Mouse (Mus musculus) hindbrain, embryonic 12.5 days (tissue): ENCODE measurements at regions not wholly inside any gene's neighbourhood (a gene's known extent, or its start where the extent isn't known, plus 50 kb on each side); places are given as distances from the start of the nearest gene placed in this dataset.

Experiments
- ATAC-seq: fragments of 200-750 bp; cut with Nextera tagmentation; 2 replicates; pipeline ENCODE4 v1.8.0; 2017; ENCODE audit warnings: moderate TSS enrichment; ENCODE audit not compliant: low FRiP score
- H3K27ac ChIP-seq: fragments of 300-500 bp; sonication (generic); 2 replicates; pipeline ENCODE4 v1.5.1; 2016; ENCODE audit warnings: mild to moderate bottlenecking
- H3K27me3 ChIP-seq: fragments of 300-500 bp; sonication (generic); 2 replicates; pipeline ENCODE4 v1.6.1; 2016; ENCODE audit warnings: mild to moderate bottlenecking
- H3K36me3 ChIP-seq: fragments of 300-500 bp; sonication (generic); 2 replicates; pipeline ENCODE4 v1.6.1; 2016; ENCODE audit warnings: mild to moderate bottlenecking
- H3K4me1 ChIP-seq: fragments of 300-500 bp; sonication (generic); 2 replicates; pipeline ENCODE4 v1.6.1; 2016
- H3K4me2 ChIP-seq: fragments of 300-500 bp; sonication (generic); replicated peaks from 2 replicates; pipeline ENCODE4 v1.6.1; 2016; ENCODE audit warnings: mild to moderate bottlenecking
- H3K4me3 ChIP-seq: fragments of 300-500 bp; sonication (generic); 2 replicates; pipeline ENCODE4 v1.5.1; 2016; ENCODE audit warnings: mild to moderate bottlenecking
- H3K9ac ChIP-seq: fragments of 300-500 bp; sonication (generic); 2 replicates; pipeline ENCODE4 v1.6.1; 2016; ENCODE audit warnings: mild to moderate bottlenecking, moderate library complexity
- H3K9me3 ChIP-seq: fragments of 300-500 bp; sonication (generic); replicated peaks from 2 replicates; pipeline ENCODE4 v1.6.1; 2016; ENCODE audit warnings: mild to moderate bottlenecking
- WGBS: fragments of 180-500 bp; shearing (Covaris S2); methylation state at CpG from one replicate; pipeline ENCODE4 v1.1.7; 2016; 5-methylcytosine and 5-hydroxymethylcytosine counted together

DNA sequence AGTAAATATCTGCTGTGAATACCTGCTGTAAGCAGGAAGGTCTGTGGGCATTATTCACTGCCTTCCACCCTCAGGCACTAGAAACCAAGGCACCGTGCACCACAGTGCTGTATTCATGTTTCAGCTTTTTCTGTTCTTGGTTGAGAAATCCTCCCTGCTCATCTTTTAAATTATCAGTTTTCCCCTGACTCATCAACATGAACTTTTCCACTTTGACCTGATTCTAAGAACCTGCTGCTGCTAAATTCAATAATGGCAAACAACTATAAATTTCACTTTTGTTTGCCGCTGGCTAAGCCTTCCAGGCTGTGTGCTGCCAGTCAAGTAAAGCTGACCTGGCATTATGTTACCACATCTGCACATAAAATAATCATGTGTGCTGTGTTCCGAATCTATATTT is 126.1 kb upstream of the Gpc5 start:
- Histone ChIP-seq H3K4me1 (0 out of 2 replicates have a peak, but pooled peaks cover 3% of the 10 kb centered on the region), H3K4me3 (no peak overlapping the region), H3K27me3 (no peaks in the 10 kb centered on the region), H3K36me3 (no peaks in the 10 kb centered on the region), H3K27ac (no peak overlapping the region), H3K4me2 (no peak overlapping the region), H3K9me3 (no peaks in the 10 kb centered on the region), H3K9ac (no peak overlapping the region)
- ATAC-seq: no peak
- 74% methylated on average over 3 of the region's 3 CpGs for WGBS

- Histone ChIP-seq H3K9me3 (no peaks in the 10 kb centered on the region), H3K4me3 (no peak overlapping the region), H3K9ac (no peak overlapping the region), H3K27me3 (no peaks in the 10 kb centered on the region), H3K27ac (no peak overlapping the region), H3K4me1 (0 out of 2 replicates have a peak, but pooled peaks cover 3% of the 10 kb centered on the region), H3K4me2 (no peak overlapping the region), H3K36me3 (no peaks in the 10 kb centered on the region)
- WGBS: 94% methylated on average over 3 of the region's 3 CpGs
- no peak for ATAC-seq
These were observed 123.0 kb upstream of the Gpc5 start for GRCm38 (mm10) chr14:114969020-114969419.

DNA sequence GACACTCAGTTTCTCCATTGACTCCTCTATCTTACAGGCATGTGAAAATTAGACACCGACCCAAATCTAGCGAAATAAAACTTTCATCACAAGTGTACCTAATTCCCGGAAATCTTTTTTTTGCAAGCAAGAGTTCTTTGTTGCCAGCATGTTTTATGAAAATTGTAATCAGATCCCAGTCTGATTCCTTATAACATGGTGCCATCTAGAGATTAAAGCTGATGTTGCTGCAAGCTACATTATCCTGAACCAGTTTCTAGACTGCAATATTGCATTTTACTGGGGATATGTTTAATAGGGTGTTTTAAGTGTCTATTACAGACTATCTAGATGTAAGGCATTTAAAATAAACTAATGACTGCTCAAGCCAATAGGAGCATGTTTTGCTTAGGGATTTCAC is 110.9 kb upstream of the Gpc5 start:
- WGBS: 76% methylated on average over 3 of the region's 3 CpGs
- H3K4me2 ChIP-seq: no peak overlapping the region
- no peaks in the 10 kb centered on the region for H3K27me3 ChIP-seq
- no peaks in the 10 kb centered on the region for H3K36me3 ChIP-seq
- H3K9ac ChIP-seq: no peak overlapping the region
- ATAC-seq: no peak
- no peak overlapping the region for H3K4me3 ChIP-seq
- H3K9me3 ChIP-seq: no peaks in the 10 kb centered on the region
- no peaks in the 10 kb centered on the region for H3K4me1 ChIP-seq
- H3K27ac ChIP-seq: no peak overlapping the region

DNA sequence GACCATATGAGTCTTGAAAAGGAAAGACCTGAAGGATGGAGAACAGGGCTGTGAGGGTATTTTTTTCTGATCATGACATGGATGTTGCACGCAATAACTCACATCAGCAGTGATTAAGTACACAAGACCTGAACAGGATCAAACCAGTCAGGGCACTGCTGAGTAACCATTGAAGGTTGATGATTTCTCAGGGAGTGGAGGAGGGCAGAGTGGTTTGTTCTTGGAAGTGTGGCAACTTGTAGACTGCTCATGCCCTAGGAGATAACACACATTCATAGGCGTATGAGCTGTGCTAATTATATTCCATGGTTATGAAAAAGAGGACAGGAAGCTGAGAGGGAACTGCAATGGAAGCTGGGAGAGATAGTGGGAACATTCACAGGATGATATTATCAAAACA is 88.8 kb upstream of the Gpc5 start:
- Histone ChIP-seq H3K27me3 (no peaks in the 10 kb centered on the region), H3K4me3 (no peak overlapping the region), H3K36me3 (no peaks in the 10 kb centered on the region), H3K27ac (no peak overlapping the region), H3K4me1 (no peaks in the 10 kb centered on the region), H3K4me2 (no peak overlapping the region), H3K9me3 (no peaks in the 10 kb centered on the region), H3K9ac (no peak overlapping the region)
- ATAC-seq: no peak
- WGBS: 91% methylated on average over 2 of the region's 2 CpGs

DNA sequence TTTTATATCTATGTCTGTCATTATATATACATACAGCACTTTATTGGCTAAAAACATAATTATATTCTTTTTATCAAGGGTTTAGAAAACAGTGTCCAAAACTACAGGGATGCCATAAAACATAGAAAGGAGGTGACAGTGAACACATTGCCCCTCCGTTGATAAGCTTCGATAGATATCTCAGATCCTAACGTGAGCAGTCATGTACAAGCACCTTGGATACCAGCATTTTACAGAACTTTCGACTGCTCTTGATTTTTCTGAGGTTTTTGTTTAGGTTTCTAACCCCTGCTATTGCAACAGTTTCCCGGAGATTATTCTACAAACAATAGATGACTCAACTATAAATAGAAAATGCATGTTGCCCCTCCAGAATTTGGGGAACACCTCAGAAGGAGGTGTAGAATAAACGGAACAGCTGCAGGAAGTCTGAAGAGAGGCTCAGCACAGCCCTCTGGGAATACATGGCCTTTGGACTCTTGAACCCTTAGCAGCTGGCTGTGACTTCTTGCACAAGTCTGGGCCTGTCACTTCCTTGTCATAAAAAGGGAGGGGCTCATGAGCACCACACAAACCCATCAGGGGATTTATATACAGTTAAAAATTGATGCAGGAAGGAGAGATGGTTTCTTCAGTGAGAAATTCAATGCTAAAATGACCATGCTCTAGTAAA is 87.1 kb upstream of the Gpc5 start:
- H3K4me2 ChIP-seq: no peak overlapping the region
- ATAC-seq: no peak
- 76% methylated on average over 6 of the region's 6 CpGs for WGBS

DNA sequence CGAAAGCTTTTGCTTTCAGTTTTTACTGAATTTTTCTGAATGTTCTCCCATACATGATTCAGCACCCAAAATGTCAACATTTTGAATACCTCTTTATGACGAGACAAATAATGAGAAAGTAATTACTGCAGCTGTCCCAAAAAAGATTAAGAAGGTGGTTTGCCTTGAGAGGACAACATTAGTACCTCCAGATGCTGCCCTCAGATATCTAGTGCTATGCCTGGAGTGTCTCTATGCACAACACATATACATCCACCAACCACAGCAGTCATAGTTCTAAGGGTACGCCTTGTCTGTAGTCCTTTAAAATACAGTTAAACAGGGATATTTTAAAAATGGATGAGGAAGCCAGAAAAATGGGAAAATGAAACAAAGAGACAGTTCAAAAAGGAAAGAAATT is 81.1 kb upstream of the Gpc5 start:
- Histone ChIP-seq H3K4me3 (no peak overlapping the region), H3K9me3 (no peaks in the 10 kb centered on the region), H3K27ac (no peak overlapping the region), H3K4me1 (no peaks in the 10 kb centered on the region), H3K9ac (no peak overlapping the region), H3K27me3 (no peaks in the 10 kb centered on the region), H3K36me3 (no peaks in the 10 kb centered on the region), H3K4me2 (no peak overlapping the region)
- WGBS: 90% methylated on average over 3 of the region's 3 CpGs
- no peak for ATAC-seq

More for the DNA sequence above, 87.1 kb upstream of the Gpc5 start:
- H3K36me3 ChIP-seq: no peaks in the 10 kb centered on the region
- no peaks in the 10 kb centered on the region for H3K27me3 ChIP-seq
- no peak overlapping the region for H3K9ac ChIP-seq
- H3K4me3 ChIP-seq: no peak overlapping the region
- no peak overlapping the region for H3K27ac ChIP-seq
- no peaks in the 10 kb centered on the region for H3K4me1 ChIP-seq
- H3K9me3 ChIP-seq: no peaks in the 10 kb centered on the region

GRCm38 (mm10) chr14:115015299-115015698 is 76.7 kb upstream of the Gpc5 start:
- H3K36me3 ChIP-seq: no peaks in the 10 kb centered on the region
- H3K9ac ChIP-seq: no peak overlapping the region
- H3K4me3 ChIP-seq: no peak overlapping the region
- ATAC-seq: no peak
- H3K9me3 ChIP-seq: no peaks in the 10 kb centered on the region
- H3K4me1 ChIP-seq: no peaks in the 10 kb centered on the region
- no peaks in the 10 kb centered on the region for H3K27me3 ChIP-seq
- H3K27ac ChIP-seq: no peak overlapping the region
- H3K4me2 ChIP-seq: no peak overlapping the region
- 44% methylated on average over 5 of the region's 5 CpGs for WGBS

DNA sequence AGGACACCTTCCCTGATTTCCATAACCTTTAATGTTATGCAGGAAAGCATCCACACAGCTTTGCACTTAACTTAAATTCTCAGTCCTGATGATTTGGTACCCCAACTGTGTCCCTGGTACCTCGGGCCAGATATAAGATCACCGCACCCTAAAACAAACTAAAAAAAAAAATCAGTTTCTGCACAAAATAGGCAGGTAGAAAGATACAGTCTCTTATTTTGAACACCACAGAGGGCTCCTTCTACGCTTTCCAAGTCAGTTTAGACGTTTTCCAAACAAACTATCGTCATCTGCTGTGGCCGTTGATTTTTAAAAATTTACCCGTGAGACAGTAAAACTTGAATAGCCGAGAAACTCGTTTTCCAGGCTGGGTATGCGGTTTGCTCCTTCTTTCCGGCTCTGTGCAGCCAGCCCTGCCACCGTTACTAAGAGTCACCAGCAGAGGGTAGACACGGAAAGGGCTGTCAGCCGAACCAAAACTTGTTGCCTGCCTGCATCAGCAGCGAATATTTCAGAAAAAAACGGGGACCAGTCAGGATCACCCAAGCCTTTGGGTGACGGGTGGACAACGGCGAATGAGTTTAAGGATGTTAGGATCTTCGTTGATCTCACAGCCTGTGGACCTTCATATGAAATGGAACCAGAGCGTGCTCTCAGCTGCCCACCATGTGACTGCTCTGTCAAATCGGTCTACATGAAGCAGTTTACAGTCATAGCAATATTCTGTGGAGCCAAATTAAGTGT is 74.4 kb upstream of the Gpc5 start:
- no peaks in the 10 kb centered on the region for H3K36me3 ChIP-seq
- no peaks in the 10 kb centered on the region for H3K4me1 ChIP-seq
- WGBS: 26% methylated on average over 22 of the region's 22 CpGs
- no peaks in the 10 kb centered on the region for H3K9me3 ChIP-seq
- H3K27me3 ChIP-seq: no peaks in the 10 kb centered on the region
- no peak overlapping the region for H3K27ac ChIP-seq
- peak; percentile 85 for ATAC-seq
- H3K9ac ChIP-seq: no peak overlapping the region
- peak overlapping the region; percentile 52 for H3K4me2 ChIP-seq
- H3K4me3 ChIP-seq: peak overlapping the region; percentile 27

- no peak overlapping the region for H3K27ac ChIP-seq
- no peaks in the 10 kb centered on the region for H3K4me1 ChIP-seq
- no peak for ATAC-seq
- WGBS: 86% methylated on average over 7 of the region's 7 CpGs
- H3K27me3 ChIP-seq: no peaks in the 10 kb centered on the region
- H3K36me3 ChIP-seq: no peaks in the 10 kb centered on the region
- H3K4me2 ChIP-seq: no peak overlapping the region
- H3K9me3 ChIP-seq: no peaks in the 10 kb centered on the region
- H3K4me3 ChIP-seq: no peak overlapping the region
- no peak overlapping the region for H3K9ac ChIP-seq
These were observed 64.0 kb upstream of the Gpc5 start for GRCm38 (mm10) chr14:115028011-115028410.

DNA sequence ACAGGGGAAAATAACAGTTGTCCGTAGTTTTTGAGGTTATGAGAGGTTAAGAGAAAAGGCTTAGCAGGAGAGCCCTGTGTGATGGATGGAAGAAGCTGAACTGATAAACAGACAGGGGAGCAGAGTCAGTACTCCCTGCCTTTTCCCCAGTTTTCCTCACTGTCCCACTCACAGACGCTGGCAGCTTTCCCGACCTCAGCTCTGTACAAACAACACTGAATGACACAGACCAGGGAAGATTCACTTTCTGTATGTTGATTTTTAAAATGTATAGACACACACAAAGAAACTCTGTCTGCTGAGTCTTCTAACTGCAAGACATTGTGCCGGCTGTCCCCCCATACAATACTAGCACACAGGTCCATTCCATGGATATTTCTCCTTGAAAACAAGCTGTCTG is 60.3 kb upstream of the Gpc5 start:
- no peak for ATAC-seq
- Histone ChIP-seq H3K27ac (no peak overlapping the region), H3K36me3 (no peaks in the 10 kb centered on the region), H3K4me3 (no peak overlapping the region), H3K9ac (no peak overlapping the region), H3K9me3 (no peaks in the 10 kb centered on the region), H3K27me3 (no peaks in the 10 kb centered on the region), H3K4me2 (no peak overlapping the region), H3K4me1 (no peaks in the 10 kb centered on the region)
- 67% methylated on average over 4 of the region's 4 CpGs for WGBS

DNA sequence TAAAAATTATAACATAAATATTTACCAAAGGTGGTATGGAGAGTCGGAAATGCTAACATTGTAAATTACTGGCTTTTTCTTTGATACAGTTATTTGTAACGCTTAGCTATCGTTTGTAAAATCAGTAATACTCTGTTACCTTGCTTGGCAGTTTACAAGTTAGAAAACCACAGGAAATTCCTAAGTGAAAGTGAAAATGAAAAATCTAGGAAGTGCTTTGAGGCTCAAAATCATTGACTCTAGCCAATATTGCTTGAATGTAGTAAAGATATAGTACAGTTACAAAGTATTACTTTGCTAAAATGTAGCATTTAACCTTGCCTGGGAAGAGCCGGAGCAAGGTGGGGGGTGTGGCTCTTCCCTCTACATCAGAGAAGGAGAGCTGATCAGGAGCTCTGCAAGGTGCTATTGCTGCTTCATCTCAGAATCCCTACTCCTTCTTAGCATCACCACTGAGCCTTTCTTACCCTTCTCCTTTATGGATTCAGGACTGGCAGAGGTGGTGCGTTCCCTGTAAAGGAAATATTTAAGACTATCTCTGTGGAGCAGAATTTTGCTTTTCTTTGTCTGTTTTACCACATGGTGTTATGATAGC is 58.5 kb upstream of the Gpc5 start:
- Histone ChIP-seq H3K9ac (no peak overlapping the region), H3K4me3 (no peak overlapping the region), H3K27me3 (no peaks in the 10 kb centered on the region), H3K27ac (no peak overlapping the region), H3K36me3 (no peaks in the 10 kb centered on the region), H3K4me2 (no peak overlapping the region), H3K4me1 (no peaks in the 10 kb centered on the region), H3K9me3 (no peaks in the 10 kb centered on the region)
- ATAC-seq: no peak
- 92% methylated on average over 5 of the region's 5 CpGs for WGBS

DNA sequence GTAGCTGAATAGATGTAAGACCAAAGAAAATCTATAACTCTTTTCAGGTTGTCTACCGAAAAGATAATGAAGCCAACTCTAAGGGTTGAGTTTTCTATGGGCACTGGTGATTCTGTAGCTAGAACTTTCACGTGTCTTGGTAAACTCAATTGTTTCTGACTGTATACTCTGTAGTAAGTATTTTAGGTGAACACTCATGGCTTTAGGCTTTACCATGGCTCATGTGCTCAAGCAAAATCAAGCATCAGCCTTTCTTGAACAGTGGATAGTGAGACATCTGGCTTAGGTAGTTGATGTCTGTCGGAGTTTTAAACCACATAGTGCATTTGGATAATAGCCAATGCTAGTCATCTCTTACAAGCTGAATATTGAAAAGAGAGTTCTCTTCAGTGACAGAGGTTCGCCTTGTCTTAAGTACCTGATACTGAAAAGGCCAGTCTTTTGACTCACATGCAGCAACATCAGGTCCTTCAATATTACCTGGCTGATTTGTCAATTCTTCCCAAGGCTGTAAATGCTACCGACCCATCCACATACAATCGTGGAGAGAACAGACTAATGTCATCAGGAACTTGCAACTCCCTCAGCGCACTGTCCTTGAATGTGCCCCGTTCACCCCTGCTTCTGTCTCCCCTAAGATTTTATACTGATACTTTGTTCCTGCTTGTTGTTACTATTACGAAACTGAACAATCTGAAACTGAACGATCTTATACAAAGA is 57.1 kb upstream of the Gpc5 start:
- H3K4me3 ChIP-seq: no peak overlapping the region
- no peaks in the 10 kb centered on the region for H3K36me3 ChIP-seq
- ATAC-seq: no peak
- 92% methylated on average over 10 of the region's 10 CpGs for WGBS
- no peak overlapping the region for H3K9ac ChIP-seq
- H3K27me3 ChIP-seq: no peaks in the 10 kb centered on the region
- H3K4me2 ChIP-seq: no peak overlapping the region
- 0 out of 2 replicates have a peak, but pooled peaks cover under 1% of the 10 kb centered on the region for H3K4me1 ChIP-seq
- no peaks in the 10 kb centered on the region for H3K9me3 ChIP-seq
- no peak overlapping the region for H3K27ac ChIP-seq
